Mouse (Mus musculus) MEL (cell line): ENCODE measurements around the gene Lrrk1. TPM values are rescaled to one million over a fixed set of nuclear protein-coding genes. Genes with fewer than 3 reads are reported as not detected.

ENCODE experiments used
- DNase-seq: peaks from one replicate; pipeline ENCODE4 v3.0.0; 2011; ENCODE audit warnings: low read depth, low spot score
- H3K27ac ChIP-seq: 2 replicates; pipeline ENCODE4 v1.5.1; 2012; ENCODE audit warnings: low read depth, mild to moderate bottlenecking, control low read depth, low read length, moderate library complexity; ENCODE audit not compliant: control insufficient read depth
- H3K27me3 ChIP-seq, 2 experiments: fragments of 150-350 bp in 1 of 2; sonication (generic) in 1 of 2; 2 replicates each; pipeline ENCODE4 v1.6.1; 2012; ENCODE audit warnings: low read length in 2 of 2, mild to moderate bottlenecking in 2 of 2, improper control_type of control experiment in 1 of 2, moderate library complexity in 1 of 2; ENCODE audit not compliant: insufficient read depth in 2 of 2, control insufficient read depth in 1 of 2
- H3K36me3 ChIP-seq, 2 experiments: 2 replicates each; pipeline ENCODE4 v1.6.1; 2012 to 2014; ENCODE audit warnings: low read length in 2 of 2, improper control_type of control experiment in 1 of 2, inconsistent platforms in 1 of 2, mild to moderate bottlenecking in 1 of 2; ENCODE audit not compliant: insufficient read depth in 2 of 2, control insufficient read depth in 1 of 2
- H3K4me1 ChIP-seq, 2 experiments: fragments of 150-350 bp in 1 of 2; sonication (generic) in 1 of 2; 2 replicates each; pipeline ENCODE4 v1.6.1; 2012; ENCODE audit warnings: low read length in 2 of 2, improper control_type of control experiment in 1 of 2, mild to moderate bottlenecking in 1 of 2; ENCODE audit not compliant: insufficient read depth in 2 of 2, control insufficient read depth in 1 of 2
- H3K4me3 ChIP-seq, 2 experiments: fragments of 150-350 bp in 1 of 2; sonication (generic) in 1 of 2; 2 replicates each; pipeline ENCODE4 v1.5.1; 2012; ENCODE audit warnings: low read depth in 2 of 2, low read length in 2 of 2, mild to moderate bottlenecking in 2 of 2, moderate library complexity in 2 of 2, control low read depth in 1 of 2, improper control_type of control experiment in 1 of 2; ENCODE audit not compliant: control insufficient read depth in 1 of 2, insufficient read depth in 1 of 2
- H3K79me2 ChIP-seq: 2 replicates; pipeline ENCODE4 v1.6.1; 2012; ENCODE audit warnings: mild to moderate bottlenecking, low read length, moderate library complexity; ENCODE audit not compliant: control insufficient read depth, poor library complexity, insufficient read depth
- H3K9ac ChIP-seq: 2 replicates; pipeline ENCODE4 v1.6.1; 2012; ENCODE audit warnings: low read depth, mild to moderate bottlenecking, control low read depth, low read length, moderate library complexity; ENCODE audit not compliant: control insufficient read depth, poor library complexity, severe bottlenecking
- H3K9me3 ChIP-seq: fragments of 150-350 bp; sonication (generic); replicated peaks from 2 replicates; pipeline ENCODE4 v1.6.1; 2012; ENCODE audit warnings: mild to moderate bottlenecking, low read length, improper control_type of control experiment, moderate library complexity; ENCODE audit not compliant: insufficient read depth
- BHLHE40 ChIP-seq: IDR thresholded peaks from 2 replicates; pipeline ENCODE4 v1.6.1; 2012; ENCODE audit warnings: low read depth, mild to moderate bottlenecking, inconsistent platforms, low read length, improper control_type of control experiment, borderline replicate concordance
- E2F4 ChIP-seq: IDR thresholded peaks from 2 replicates; pipeline ENCODE4 v1.6.1; 2011; ENCODE audit warnings: low read depth, low read length, improper control_type of control experiment, borderline replicate concordance
- GATA1 ChIP-seq: IDR thresholded peaks from 2 replicates; pipeline ENCODE4 v1.6.1; 2011; ENCODE audit warnings: low read depth, low read length, improper control_type of control experiment
- JUND ChIP-seq: IDR thresholded peaks from 2 replicates; pipeline ENCODE4 v1.6.1; 2011; ENCODE audit warnings: low read depth, mild to moderate bottlenecking, improper control_type of control experiment, low read length
- KAT2A ChIP-seq: conservative IDR thresholded peaks from 2 replicates; pipeline ENCODE4 v1.6.1; 2012; ENCODE audit warnings: low read depth, low read length, improper control_type of control experiment, inconsistent platforms
- MAFK ChIP-seq: IDR thresholded peaks from 2 replicates; pipeline ENCODE4 v1.6.1; 2011; ENCODE audit warnings: low read depth, mild to moderate bottlenecking, low read length, improper control_type of control experiment, borderline replicate concordance
- MAZ ChIP-seq: IDR thresholded peaks from 2 replicates; pipeline ENCODE4 v1.6.1; 2012; ENCODE audit warnings: low read depth, mild to moderate bottlenecking, inconsistent platforms, low read length, improper control_type of control experiment
- MYC ChIP-seq: IDR thresholded peaks from 2 replicates; pipeline ENCODE4 v1.6.1; 2011; ENCODE audit warnings: low read depth, mild to moderate bottlenecking, low read length, improper control_type of control experiment, moderate library complexity
- POLR2A ChIP-seq, 2 experiments: IDR thresholded peaks; 2 replicates each; pipeline ENCODE4 v1.6.1; 2011 to 2012; ENCODE audit warnings: low read length in 2 of 2, mild to moderate bottlenecking in 2 of 2, control low read depth in 1 of 2, improper control_type of control experiment in 1 of 2, low read depth in 1 of 2, moderate library complexity in 1 of 2; ENCODE audit not compliant: control insufficient read depth in 1 of 2, insufficient read depth in 1 of 2, poor library complexity in 1 of 2
- POLR2AphosphoS2 ChIP-seq: IDR thresholded peaks from 2 replicates; pipeline ENCODE4 v1.6.1; 2011; ENCODE audit warnings: low read length, improper control_type of control experiment
- RAD21 ChIP-seq: IDR thresholded peaks from 2 replicates; pipeline ENCODE4 v1.6.1; 2011; ENCODE audit warnings: mild to moderate bottlenecking, low read depth, low read length, improper control_type of control experiment
- RCOR1 ChIP-seq: IDR thresholded peaks from 2 replicates; pipeline ENCODE4 v1.6.1; 2012; ENCODE audit warnings: low read depth, mild to moderate bottlenecking, inconsistent platforms, low read length, improper control_type of control experiment
- SIN3A ChIP-seq: IDR thresholded peaks from 2 replicates; pipeline ENCODE4 v1.6.1; 2012; ENCODE audit warnings: low read length, improper control_type of control experiment, inconsistent platforms
- TBP ChIP-seq: IDR thresholded peaks from 2 replicates; pipeline ENCODE4 v1.8.0; 2011; ENCODE audit warnings: low read depth, low read length, improper control_type of control experiment
- UBTF ChIP-seq: IDR thresholded peaks from 2 replicates; pipeline ENCODE4 v1.6.1; 2012; ENCODE audit warnings: low read depth, mild to moderate bottlenecking, inconsistent platforms, low read length, improper control_type of control experiment, moderate library complexity, borderline replicate concordance; ENCODE audit not compliant: insufficient read depth
- USF1 ChIP-seq: IDR thresholded peaks from 2 replicates; pipeline ENCODE4 v1.6.1; 2014; ENCODE audit warnings: low read depth, mild to moderate bottlenecking, inconsistent platforms, low read length, improper control_type of control experiment, moderate library complexity
- ZKSCAN1 ChIP-seq: IDR thresholded peaks from 2 replicates; pipeline ENCODE4 v1.6.1; 2012; ENCODE audit warnings: low read depth, mild to moderate bottlenecking, inconsistent platforms, low read length, improper control_type of control experiment, moderate library complexity
- ZMIZ1 ChIP-seq: IDR thresholded peaks from 2 replicates; pipeline ENCODE4 v1.6.1; 2012; ENCODE audit warnings: low read depth, mild to moderate bottlenecking, inconsistent platforms, low read length, improper control_type of control experiment, moderate library complexity
- ZNF384 ChIP-seq: IDR thresholded peaks from 2 replicates; pipeline ENCODE4 v1.6.1; 2012; ENCODE audit warnings: low read depth, mild to moderate bottlenecking, inconsistent platforms, low read length, improper control_type of control experiment
- polyA plus RNA-seq, 2 experiments: library from polyadenylated mRNA; stranded (reverse) in 1 of 2; unstranded in 1 of 2; fragments of >175 nt in 1 of 2; fragments of >200 nt in 1 of 2; gene quantifications; 2 replicates each; pipeline versions ENCODE4 v1.2.1 to v1.2.4; 2012; ENCODE audit warnings: low replicate concordance in 2 of 2, low read depth in 1 of 2; ENCODE audit not compliant: insufficient read length in 2 of 2, insufficient read depth in 1 of 2, missing spikeins in 1 of 2
- total RNA-seq: library from RNA; depleted of rRNA; stranded (reverse); fragments of 300-350 nt; gene quantifications from 2 replicates; pipeline ENCODE4 v1.2.3, GENCODE M21; 2012

The Lrrk1 gene
- total and polyA plus RNA-seq, 3 experiments, result 9.1 to 19.1 TPM; not detected in 1

GRCm38 (mm10) chr7:66343307-66343706 lies 44.8 kb downstream of the Lrrk1 start:
- no peak overlapping the region for H3K4me3 ChIP-seq
- no peaks in the 10 kb centered on the region for H3K36me3 ChIP-seq
- no peak overlapping the region for H3K9ac ChIP-seq
- no peaks in the 10 kb centered on the region for H3K9me3 ChIP-seq
- no peak for DNase-seq
- H3K79me2 ChIP-seq, result no peaks in the 10 kb centered on the region
- no peaks in the 10 kb centered on the region for H3K4me1 ChIP-seq
- TF ChIP-seq MAZ (no peak), USF1 (no peak), RCOR1 (no peak), RAD21 (no peak), TBP (no peak), ZKSCAN1 (no peak), ZNF384 (no peak), ZMIZ1 (no peak), E2F4 (no peak), UBTF (no peak), KAT2A (no peak)
- TF ChIP-seq, all 39 proteins: peak for 0
- no peak overlapping the region for H3K27ac ChIP-seq
- no peaks in the 10 kb centered on the region for H3K27me3 ChIP-seq

DNA sequence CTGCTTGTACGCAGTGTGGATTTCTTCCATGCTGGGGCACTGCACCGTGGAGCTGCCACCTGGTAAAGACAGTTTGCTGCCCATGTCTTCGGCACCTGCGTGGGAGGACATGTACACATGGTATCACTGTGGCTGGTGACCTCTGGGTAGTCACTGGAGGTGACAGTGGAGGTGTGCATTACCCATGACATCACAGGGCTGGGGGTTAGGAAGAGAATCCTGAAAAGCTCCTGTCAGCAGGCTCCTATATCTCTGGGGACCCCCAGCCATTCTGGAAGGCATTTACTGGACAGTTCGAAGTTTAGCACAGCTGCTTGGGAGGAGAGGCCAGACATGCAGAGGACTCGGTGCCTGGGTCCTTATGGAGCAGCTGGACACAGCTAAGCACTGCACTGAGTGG lies 45.3 kb downstream of the Lrrk1 start:
- Histone ChIP-seq H3K9me3 (no peaks in the 10 kb centered on the region), H3K9ac (no peak overlapping the region), H3K27me3 (no peaks in the 10 kb centered on the region), H3K4me3 (no peak overlapping the region), H3K79me2 (no peaks in the 10 kb centered on the region), H3K4me1 (no peaks in the 10 kb centered on the region), H3K36me3 (no peaks in the 10 kb centered on the region), H3K27ac (no peak overlapping the region)
- TF ChIP-seq JUND (no peak), GATA1 (no peak), SIN3A (no peak), MAFK (no peak), ZNF384 (no peak), BHLHE40 (no peak), POLR2A (IDR thresholded peaks at IDR 0.05; ENCODE audit: control insufficient read depth in 1 of 2, insufficient read depth in 1 of 2, low read depth in 1 of 2, low read length in 2 of 2, poor library complexity in 1 of 2) (no peak), MYC (no peak), POLR2AphosphoS2 (no peak)
- no peak for DNase-seq
